Mouse (Mus musculus): Measurements from ENCODE around the gene Greb1. TPM values are rescaled to one million over a fixed set of nuclear protein-coding genes. Genes with fewer than 3 reads are reported as not detected.

Gene Greb1
- polyA plus RNA-seq, 1 experiment: not detected

DNA sequence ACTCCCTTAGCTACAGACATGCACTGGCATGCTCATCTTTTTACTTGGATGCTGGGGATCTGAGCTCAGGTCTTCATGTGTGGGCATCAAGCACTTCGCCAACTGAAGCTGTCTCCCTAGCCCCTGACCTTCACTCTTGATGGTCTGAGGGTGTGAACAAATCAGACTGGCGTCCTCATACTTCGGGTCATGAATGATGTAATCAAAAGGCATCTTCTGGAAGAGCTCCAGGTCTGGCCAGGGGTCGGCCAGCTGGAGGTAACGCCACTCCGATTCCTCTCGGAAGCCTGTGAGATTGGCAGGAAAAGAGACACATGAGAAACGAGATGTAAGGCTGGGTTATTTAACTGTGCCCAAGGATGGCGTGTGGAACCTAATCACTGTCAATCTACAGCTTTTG is 110.1 kb downstream of the Greb1 start:
- no peak for TF ChIP-seq GATA1 (IDR thresholded peaks at IDR 0.05; ENCODE audit: low read length)

DNA sequence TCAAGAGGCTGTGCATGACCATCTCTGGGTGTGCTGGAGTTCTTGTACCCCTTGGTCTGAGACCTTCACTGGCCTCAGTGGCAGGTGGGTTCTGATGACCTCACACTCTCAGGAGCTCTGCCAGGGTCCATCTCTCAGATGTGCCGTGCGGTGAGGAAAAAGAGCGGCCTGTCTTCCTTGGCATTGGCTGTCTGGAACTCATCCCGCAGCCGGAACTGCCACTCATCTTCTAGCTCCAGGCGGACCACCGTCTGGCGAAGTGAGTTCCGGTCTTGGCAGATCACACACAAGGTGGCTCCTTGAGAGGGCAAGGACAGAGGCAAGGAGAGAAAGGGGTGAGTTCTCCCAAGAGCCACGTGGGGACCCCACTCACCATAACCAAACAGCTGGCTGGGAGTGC is 128.4 kb downstream of the Greb1 start:
- no peak for TF ChIP-seq GATA1 (IDR thresholded peaks at IDR 0.05; ENCODE audit: low read length)

DNA sequence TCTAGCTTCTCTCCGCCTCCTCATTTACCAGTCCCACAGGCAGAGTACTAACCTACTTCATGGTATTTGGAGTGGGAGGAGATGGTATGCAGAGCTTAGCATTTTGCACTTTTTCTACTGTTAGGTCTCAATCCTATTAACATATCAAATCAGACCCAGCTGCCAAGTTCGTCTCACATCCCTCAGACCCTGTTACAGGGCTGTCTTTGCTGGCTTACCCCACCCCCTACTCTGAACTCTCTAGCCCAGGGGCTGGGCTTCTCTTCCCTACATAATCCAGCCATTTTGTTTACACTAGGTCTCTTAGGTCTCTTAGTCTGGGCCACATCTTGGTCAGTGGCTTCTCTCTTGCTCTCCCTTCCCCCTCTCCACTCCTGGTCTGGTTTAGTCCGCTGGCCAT is 131.5 kb downstream of the Greb1 start:
- no peak for TF ChIP-seq GATA1 (IDR thresholded peaks at IDR 0.05; ENCODE audit: low read length)

DNA sequence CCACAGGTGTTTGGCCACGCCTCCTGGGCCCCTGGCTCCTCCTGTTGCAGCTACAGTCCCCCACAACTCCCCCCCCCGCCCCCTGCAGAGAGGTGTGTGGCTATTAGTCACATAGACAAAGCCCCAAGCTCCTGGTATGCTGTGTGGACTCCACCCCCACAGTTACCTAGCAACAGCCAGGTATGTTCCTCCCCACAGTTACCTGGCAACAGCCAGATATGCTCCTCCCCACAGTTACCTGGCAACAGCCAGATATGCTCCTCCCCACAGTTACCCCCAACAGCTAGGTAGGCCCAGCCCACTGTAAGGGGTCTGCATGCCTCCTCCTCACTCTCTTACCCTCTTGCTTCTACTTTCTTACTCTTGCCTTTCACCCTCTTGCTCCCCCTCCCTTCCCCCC is 135.7 kb downstream of the Greb1 start:
- TF ChIP-seq GATA1 (IDR thresholded peaks at IDR 0.05; ENCODE audit: low read length): no peak

DNA sequence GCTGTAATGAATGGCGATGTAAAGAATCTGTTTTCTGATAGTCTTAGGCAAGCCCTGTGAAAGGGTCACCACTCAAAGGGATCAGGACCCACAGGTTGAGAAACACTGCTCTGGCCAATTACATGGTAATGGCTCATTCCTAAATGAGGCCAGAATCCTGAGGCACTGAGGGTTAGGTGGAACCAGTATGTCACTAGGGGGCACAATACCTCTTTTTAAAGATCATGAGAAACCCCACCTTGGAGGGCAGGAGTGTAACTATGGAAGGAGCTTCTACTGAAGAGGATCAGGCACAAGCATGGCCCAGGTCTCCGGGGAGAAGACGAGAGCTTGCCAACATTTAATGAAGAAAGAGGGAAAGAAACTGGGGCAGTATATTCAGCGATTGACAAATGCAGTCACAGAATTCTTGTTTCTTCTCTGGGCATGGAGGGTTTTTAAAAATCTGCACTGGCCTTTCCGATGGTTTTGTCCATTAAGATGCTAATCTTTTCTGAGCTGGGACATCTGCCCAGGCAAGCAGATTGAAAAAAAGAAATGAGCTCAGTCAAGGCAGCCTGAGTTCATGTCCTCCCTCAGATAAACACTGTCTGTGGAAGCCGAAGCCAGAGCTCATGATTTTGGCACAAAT is 137.6 kb downstream of the Greb1 start:
- no peak for TF ChIP-seq GATA1 (IDR thresholded peaks at IDR 0.05; ENCODE audit: low read length)

DNA sequence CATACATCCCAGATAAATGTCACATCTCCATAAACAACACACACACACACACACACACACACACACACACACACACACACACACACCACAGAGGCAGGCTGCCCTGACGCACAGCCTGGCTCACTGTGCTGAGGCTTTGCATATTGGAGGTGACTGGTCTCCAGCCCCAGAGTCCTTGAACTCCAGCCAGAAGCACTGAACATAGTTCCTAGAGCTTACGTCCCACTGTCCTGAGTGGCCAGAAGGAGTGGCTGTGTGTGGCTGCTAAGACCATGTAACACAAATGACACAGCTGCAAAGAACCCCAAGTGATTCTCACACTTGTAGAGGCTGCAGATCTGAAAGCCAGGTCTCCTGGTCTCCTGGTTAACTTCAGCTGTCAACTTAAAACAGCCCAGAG is 138.8 kb downstream of the Greb1 start:
- no peak for TF ChIP-seq GATA1 (IDR thresholded peaks at IDR 0.05; ENCODE audit: low read length)

DNA sequence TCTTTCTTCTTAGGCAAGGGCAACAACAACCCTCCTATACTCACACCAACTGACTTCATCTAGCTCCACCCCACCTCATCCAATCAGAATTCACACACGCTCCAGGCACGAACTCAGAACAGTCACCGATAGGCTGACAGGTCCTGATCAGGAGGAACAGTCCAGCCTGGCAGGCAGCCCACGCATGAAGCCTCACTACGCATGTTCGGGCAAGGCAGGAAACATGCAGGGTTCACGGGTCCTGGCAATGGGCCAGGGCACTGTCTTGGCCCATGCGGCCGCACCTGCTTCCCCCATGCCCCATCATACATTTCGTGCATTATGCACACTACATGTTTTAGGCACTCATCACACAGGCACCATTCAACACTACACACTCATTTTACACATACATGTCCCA is 139.2 kb downstream of the Greb1 start:
- TF ChIP-seq GATA1 (IDR thresholded peaks at IDR 0.05; ENCODE audit: low read length): no peak

DNA sequence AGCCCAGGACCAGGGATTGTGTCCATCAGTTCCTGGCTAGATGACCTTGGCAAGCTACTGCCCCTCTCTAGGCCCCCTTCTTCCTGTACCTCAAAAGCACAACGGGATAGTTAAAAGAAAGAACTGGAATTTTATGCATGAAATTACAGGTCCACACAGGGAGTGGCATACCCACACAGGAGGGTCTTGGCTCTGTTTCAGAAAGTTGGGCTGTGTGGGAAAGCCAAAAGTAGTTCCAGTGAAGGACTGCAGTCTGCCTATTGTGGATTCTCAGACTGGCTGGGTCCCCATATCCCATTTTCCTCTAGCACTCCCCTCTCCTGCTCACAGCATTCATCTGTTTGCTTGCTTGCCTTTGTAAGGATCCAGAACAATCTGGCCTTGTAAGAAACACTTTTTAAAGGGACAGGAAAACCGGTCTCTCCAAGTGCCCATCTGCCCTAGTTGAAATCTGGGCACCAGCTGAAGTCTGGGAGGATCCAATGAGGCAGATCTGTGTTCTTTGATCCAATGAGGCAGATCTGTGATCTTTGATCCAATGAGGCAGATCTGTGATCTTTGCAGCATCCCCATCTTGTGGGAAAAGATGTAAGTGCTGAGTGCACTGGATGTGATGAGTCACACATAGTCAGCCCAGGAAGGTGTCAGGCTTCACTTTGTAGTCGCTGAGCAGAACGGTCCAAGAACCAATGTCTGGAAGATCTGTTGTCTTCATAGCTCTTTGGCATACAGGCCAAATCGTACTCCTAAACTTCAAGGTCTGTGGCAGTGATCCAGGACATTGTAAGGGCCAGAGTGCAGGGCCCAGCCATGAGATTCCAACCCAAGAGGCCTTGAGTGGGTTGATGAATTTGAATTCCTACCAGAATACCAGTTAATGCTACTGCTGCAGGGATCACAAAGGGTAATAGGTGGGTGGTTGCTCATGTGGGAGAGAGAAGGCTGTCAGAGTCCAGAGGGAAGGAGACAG is 143.5 kb downstream of the Greb1 start:
- TF ChIP-seq GATA1 (IDR thresholded peaks at IDR 0.05; ENCODE audit: low read length): no peak

DNA sequence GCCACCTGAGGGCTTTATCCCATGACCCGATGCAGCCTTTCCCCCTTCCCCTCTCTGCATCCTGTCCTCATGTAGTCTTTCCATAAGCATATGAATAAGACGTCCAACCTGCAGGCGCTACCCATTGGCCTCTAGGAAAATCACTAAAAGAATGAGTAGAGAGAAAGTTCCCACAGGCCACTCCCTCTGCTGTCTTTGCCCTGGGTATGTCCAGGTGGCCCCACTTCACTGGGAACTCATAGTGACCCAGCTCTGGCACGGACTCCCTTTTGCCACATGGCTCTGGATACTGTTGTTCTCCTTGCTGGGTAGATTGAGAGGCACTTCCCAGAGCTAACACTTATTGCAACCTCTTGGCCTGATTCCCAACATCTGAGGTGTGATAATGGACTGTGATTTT is 145.1 kb downstream of the Greb1 start:
- TF ChIP-seq GATA1 (IDR thresholded peaks at IDR 0.05; ENCODE audit: low read length): no peak

DNA sequence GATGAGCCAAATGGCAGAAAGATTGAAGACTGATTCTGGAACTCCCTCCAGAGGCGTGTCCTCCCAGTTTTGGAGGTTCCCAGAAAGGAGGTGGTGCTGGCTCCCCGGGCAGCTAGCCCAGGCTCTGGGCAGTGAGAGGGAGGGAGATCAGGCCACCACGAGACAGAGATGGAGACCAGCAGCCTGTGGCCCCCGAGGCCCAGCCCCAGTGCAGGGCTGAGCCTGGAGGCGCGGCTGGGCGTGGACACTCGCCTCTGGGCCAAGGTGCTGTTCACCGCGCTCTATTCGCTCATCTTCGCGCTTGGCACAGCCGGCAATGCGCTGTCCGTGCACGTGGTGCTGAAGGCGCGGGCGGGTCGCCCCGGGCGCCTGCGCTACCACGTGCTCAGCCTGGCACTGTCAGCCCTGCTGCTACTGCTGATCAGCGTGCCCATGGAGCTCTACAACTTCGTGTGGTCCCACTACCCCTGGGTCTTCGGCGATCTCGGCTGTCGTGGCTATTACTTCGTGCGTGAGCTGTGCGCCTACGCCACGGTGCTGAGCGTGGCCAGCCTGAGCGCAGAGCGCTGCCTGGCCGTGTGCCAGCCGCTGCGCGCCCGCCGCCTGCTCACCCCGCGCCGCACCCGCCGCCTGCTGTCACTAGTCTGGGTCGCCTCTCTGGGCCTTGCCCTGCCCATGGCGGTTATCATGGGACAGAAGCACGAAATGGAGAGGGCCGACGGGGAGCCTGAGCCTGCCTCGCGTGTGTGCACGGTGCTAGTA is 147.2 kb downstream of the Greb1 start, which contains the start of gene Ntsr2:
TSS of gene Ntsr2 (plus strand) at position 51 of the 762 bp plus-strand sequence.
- no peak for TF ChIP-seq GATA1 (IDR thresholded peaks at IDR 0.05; ENCODE audit: low read length)

DNA sequence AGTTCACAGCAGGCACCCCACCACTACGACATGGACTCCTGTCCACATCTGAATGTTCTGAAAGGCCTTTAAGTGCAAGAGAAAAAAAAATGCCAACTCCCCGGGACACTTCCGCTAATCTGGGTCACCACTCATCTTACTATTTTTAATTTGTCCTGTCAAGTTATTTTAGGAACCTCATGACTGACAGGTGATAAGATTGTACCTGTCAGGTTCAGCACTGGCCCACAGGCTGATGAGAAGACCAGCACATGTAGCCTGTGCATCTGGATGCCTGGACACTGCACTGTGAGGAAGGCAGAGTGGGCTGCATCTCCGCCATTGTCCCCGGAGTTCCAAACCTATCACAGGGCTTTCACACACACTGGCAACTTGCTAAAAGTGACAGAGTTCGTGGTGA is 150.9 kb downstream of the Greb1 start:
- TF ChIP-seq GATA1 (IDR thresholded peaks at IDR 0.05; ENCODE audit: low read length): no peak

DNA sequence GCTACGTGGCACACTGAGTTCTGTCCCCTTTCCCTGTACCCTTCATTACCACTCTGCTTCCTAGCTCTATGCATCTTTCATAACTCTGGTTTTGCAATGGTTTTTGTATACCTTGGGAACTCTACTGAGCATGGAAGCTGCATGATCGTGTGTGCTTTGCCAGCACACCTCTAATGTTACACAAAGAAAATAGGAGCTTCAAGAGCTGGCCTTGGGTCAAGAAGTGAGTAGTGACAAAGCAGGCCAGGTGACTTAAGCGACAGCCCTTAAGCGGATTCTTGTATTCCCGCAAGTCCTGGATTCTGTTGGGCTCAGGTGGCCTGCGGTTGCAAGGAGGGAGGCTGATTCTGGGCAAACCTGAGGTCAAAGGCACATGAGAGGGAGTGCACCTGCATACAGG is 152.4 kb downstream of the Greb1 start:
- no peak for TF ChIP-seq GATA1 (IDR thresholded peaks at IDR 0.05; ENCODE audit: low read length)

DNA sequence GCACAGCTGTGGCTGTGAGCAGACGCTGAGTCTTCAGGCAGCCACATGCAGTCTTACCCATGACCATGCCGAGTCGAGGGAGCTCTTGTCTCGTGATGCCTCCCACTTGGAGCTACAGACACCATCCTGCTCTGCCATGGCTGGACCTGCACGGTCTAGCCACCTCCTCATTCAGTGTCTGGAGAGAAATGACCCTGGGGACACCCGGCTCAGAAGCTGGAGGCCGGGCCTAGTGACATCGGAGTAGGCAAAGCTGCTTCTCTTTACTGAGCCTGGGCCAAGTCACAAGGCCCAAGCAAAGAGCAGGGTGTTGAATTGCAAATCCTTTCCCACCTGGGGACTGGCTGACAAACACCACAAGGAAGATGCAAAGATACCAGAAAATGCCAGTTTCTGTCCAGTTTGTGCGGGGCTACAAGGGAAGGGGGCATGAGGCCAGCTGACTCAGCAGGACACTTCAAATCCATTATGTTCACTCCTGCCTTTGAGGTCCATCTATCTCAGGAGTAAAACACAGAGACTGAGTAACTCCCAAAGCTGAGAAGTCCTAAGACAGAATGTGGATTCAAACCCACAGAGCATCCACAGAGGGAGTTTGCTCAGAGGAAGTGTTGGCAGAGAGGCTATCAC is 153.8 kb downstream of the Greb1 start:
- TF ChIP-seq GATA1 (IDR thresholded peaks at IDR 0.05; ENCODE audit: low read length): no peak

DNA sequence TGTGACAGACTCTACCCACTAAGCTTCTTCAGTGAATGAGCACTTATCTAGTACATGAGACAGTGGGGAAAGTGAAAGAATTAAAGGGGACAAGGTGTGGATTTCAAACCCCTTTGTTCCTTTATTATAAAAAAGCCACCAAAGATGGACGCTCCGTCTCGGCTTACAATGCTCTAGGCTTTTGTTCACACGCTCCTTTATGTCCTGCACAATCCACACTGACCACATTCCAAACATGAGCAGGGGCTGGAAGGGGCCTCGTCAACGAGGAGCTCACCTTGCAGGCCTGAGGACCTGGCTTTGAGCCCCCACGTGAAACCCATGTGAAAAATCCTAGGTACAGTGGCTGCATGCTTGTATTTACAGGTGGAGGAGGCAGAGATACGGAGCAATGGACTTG is 156.0 kb downstream of the Greb1 start:
- TF ChIP-seq GATA1 (IDR thresholded peaks at IDR 0.05; ENCODE audit: low read length): no peak

DNA sequence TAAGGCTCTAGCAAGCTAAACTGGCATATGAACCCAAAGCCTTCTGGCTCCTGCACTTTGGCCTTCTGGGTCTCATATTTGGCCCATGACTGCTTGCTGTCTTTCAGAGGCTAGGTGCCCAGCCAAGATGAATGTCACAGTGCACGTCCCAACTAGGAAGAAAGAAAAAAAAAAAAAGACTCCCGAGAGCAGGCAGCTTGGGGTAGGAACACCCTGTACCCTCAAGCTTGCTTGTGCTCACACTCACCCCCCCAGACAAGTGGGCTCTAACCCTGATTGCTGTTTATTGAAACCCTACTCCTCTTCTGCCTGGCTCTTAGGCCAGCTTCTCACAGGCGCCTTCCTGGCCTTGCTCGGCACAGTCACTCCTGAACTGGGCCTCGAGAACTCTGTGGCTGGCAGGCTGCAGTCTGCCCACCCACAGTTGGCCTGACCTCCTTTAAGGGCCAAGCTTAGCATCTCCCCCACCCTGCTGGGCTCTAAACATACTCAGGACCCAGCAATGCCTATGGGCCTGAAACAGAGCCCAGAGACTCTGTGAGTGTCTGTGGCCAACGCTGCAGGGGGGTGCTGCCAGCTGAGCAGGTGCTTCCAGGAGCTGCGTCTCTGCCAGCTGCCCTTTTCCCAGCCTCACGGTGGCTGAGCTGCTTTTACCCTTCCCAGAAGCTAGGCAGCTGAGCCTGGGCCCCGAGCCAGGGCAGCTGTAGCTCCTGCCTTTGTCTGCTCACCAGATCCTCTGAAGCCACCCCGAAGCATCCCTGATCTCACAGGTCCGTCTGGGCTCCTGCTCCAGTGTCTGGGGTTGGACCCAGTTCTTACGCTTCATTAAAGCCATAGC is 157.0 kb downstream of the Greb1 start:
- TF ChIP-seq GATA1 (IDR thresholded peaks at IDR 0.05; ENCODE audit: low read length): no peak
